Mouse (Mus musculus) G1E (cell line): ENCODE results near the gene Gm43552. TPM values are rescaled to one million over a fixed set of nuclear protein-coding genes. Genes with fewer than 3 reads are reported as not detected.

Source experiments
- ATAC-seq: 2 replicates; pipeline ENCODE4 v1.8.0; 2016; ENCODE audit warnings: mild to moderate bottlenecking; ENCODE audit not compliant: insufficient number of reproducible peaks, poor library complexity, low FRiP score, severe bottlenecking; ENCODE audit errors: extremely low read depth
- DNase-seq: peaks from one replicate; pipeline ENCODE4 v3.0.0; 2012; ENCODE audit warnings: low spot score
- H3K27me3 ChIP-seq: 2 replicates; pipeline ENCODE4 v1.6.1; 2012; ENCODE audit warnings: mild to moderate bottlenecking, low read length, inconsistent platforms; ENCODE audit not compliant: insufficient read depth
- H3K36me3 ChIP-seq: replicated peaks from 2 replicates; pipeline ENCODE3; 2012; ENCODE audit warnings: mild to moderate bottlenecking, inconsistent platforms
- H3K4me1 ChIP-seq: 2 replicates; pipeline ENCODE4 v1.6.1; 2012; ENCODE audit warnings: low read depth, low read length, inconsistent platforms, mixed read lengths; ENCODE audit not compliant: insufficient read depth
- H3K4me3 ChIP-seq: 2 replicates; pipeline ENCODE4 v1.5.1; 2012; ENCODE audit warnings: low read depth, mild to moderate bottlenecking, inconsistent platforms, low read length, moderate library complexity, mixed read lengths
- H3K9me3 ChIP-seq: replicated peaks from 2 replicates; pipeline ENCODE4 v1.6.1; 2012; ENCODE audit warnings: inconsistent platforms
- CTCF ChIP-seq: IDR thresholded peaks from 2 replicates; pipeline ENCODE4 v1.5.1; 2012; ENCODE audit warnings: low read depth, low read length, inconsistent platforms, mixed read lengths
- GATA1 ChIP-seq: IDR thresholded peaks from 2 replicates; pipeline ENCODE4 v1.6.1; 2012; ENCODE audit warnings: borderline replicate concordance, low read length, inconsistent platforms, mixed read lengths
- GATA2 ChIP-seq: IDR thresholded peaks from 2 replicates; pipeline ENCODE4 v1.6.1; 2012; ENCODE audit warnings: low read depth, low read length, inconsistent platforms, borderline replicate concordance
- POLR2AphosphoS5 ChIP-seq: IDR thresholded peaks from 2 replicates; pipeline ENCODE4 v1.6.1; 2012; ENCODE audit warnings: low read depth, low read length, inconsistent platforms; ENCODE audit not compliant: insufficient replicate concordance
- TAL1 ChIP-seq: conservative IDR thresholded peaks from 2 replicates; pipeline ENCODE4 v1.6.1; 2012; ENCODE audit warnings: low read depth, low read length, inconsistent platforms, mixed read lengths
- polyA plus RNA-seq: library from polyadenylated mRNA; stranded (reverse); fragments of >175 nt; gene quantifications from 2 replicates; pipeline ENCODE4 v1.2.3, GENCODE M21; 2012
- total RNA-seq, 2 experiments: library from RNA; stranded (forward) in 1 of 2; stranded (reverse) in 1 of 2; fragments of 200-1000 nt in 1 of 2; fragments of >200 nt in 1 of 2; fragmentation: Nextera tagmentation in 1 of 2; gene quantifications; 2 replicates each; pipeline ENCODE4 v1.2.3; 2014 to 2017

The Gm43552 gene
- total and polyA plus RNA-seq, 3 experiments: 17.8 TPM; not detected in 2

GRCm38 (mm10) chr5:65524831-65525230 lies 32.2 kb upstream of the Gm43552 start:
- Histone ChIP-seq H3K36me3 (no peaks in the 10 kb centered on the region), H3K27me3 (peaks cover 4% of the 10 kb centered on the region; the same call in 1 of the 2 replicates), H3K4me3 (no peak overlapping the region), H3K9me3 (no peaks in the 10 kb centered on the region), H3K4me1 (no peaks in the 10 kb centered on the region)
- ATAC-seq: no peak
- TF ChIP-seq POLR2AphosphoS5 (no peak), GATA2 (no peak), CTCF (no peak), GATA1 (no peak), TAL1 (no peak)
- DNase-seq: no peak

- no peaks in the 10 kb centered on the region for H3K36me3 ChIP-seq
- no peaks in the 10 kb centered on the region for H3K9me3 ChIP-seq
- TF ChIP-seq GATA2: no peak
- no peak for TF ChIP-seq CTCF
- no peak for TF ChIP-seq POLR2AphosphoS5
- no peak for TF ChIP-seq GATA1
- no peak for TF ChIP-seq TAL1
- DNase-seq (no peak), ATAC-seq (no peak)
- H3K4me1 ChIP-seq: no peaks in the 10 kb centered on the region
- H3K27me3 ChIP-seq: peaks cover 4% of the 10 kb centered on the region; the same call in 1 of the 2 replicates
- H3K4me3 ChIP-seq: no peak overlapping the region
These were observed 29.2 kb upstream of the Gm43552 start for GRCm38 (mm10) chr5:65521803-65522202.

GRCm38 (mm10) chr5:65514635-65515278 lies 22.1 kb upstream of the Gm43552 start:
- no peaks in the 10 kb centered on the region for H3K36me3 ChIP-seq
- no peaks in the 10 kb centered on the region for H3K4me1 ChIP-seq
- TF ChIP-seq TAL1: no peak
- TF ChIP-seq GATA2: no peak
- no peak for TF ChIP-seq POLR2AphosphoS5
- no peak for TF ChIP-seq CTCF
- TF ChIP-seq GATA1: no peak
- H3K27me3 ChIP-seq: peaks cover 32% of the 10 kb centered on the region
- no peak overlapping the region for H3K4me3 ChIP-seq
- ATAC-seq: no peak
- no peaks in the 10 kb centered on the region for H3K9me3 ChIP-seq
- no peak for DNase-seq

- no peaks in the 10 kb centered on the region for H3K36me3 ChIP-seq
- peaks cover 39% of the 10 kb centered on the region for H3K27me3 ChIP-seq
- ATAC-seq (no peak), DNase-seq (no peak)
- H3K9me3 ChIP-seq: no peaks in the 10 kb centered on the region
- no peaks in the 10 kb centered on the region for H3K4me1 ChIP-seq
- TF ChIP-seq TAL1: no peak
- no peak overlapping the region for H3K4me3 ChIP-seq
These were observed 20.9 kb upstream of the Gm43552 start for GRCm38 (mm10) chr5:65513506-65513905.

GRCm38 (mm10) chr5:65508395-65508794 lies 15.8 kb upstream of the Gm43552 start:
- no peak for ATAC-seq
- no peak for DNase-seq
- Histone ChIP-seq H3K9me3 (no peaks in the 10 kb centered on the region), H3K4me3 (no peak overlapping the region), H3K4me1 (peaks cover 7% of the 10 kb centered on the region; the same call in 1 of the 2 replicates), H3K27me3 (peaks cover 41% of the 10 kb centered on the region), H3K36me3 (no peaks in the 10 kb centered on the region)
- TF ChIP-seq GATA1 (no peak), TAL1 (no peak), POLR2AphosphoS5 (no peak)

- TF ChIP-seq POLR2AphosphoS5 (no peak), GATA2 (no peak), TAL1 (no peak), GATA1 (no peak), CTCF (no peak)
- Histone ChIP-seq H3K4me1 (peaks cover 7% of the 10 kb centered on the region; the same call in 1 of the 2 replicates), H3K4me3 (no peak overlapping the region), H3K27me3 (peaks cover 36% of the 10 kb centered on the region), H3K36me3 (no peaks in the 10 kb centered on the region), H3K9me3 (no peaks in the 10 kb centered on the region)
- ATAC-seq (peak; percentile 60), DNase-seq (peak; percentile 28)
These were observed 13.2 kb upstream of the Gm43552 start for GRCm38 (mm10) chr5:65505786-65506185.
